ENCODE assay signal across 7 mouse cellular contexts in the genomic region with DNA sequence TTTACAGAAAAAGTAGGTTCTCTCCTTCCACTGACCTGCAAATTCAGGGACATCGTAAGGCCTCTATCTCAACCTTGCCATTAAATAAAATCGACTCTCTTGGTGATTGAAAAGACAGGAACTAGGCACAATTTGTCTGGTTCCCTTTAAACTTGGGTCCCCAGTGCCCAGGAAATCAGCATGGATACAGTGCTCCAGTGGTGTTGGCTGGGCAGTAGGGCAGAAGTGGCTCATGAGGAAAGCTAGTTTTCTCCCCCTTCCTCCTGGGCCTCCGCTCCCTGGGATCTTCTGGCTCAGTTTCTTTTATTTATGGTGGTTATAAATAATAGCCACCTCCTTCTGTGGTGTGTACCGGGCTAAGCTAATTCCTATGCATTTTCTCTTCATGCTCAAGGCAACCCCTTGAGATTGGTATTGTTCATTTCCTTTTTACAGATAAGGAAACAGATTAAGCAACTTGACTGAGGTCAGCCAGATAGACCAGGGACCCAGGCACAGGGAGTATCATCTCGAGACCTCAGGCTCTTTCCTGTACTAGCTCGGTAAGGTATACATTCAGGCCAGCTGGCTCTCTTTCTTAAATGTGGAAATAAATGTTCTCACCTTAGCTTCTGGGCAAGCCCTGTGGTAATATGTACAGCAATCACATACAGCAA. TPM values are rescaled to one million over a fixed set of nuclear protein-coding genes. Genes with fewer than 3 reads are reported as not detected.
DNase-seq lines count a peak whose midpoint lies in the region; ATAC-seq and TF ChIP-seq lines count a peak whose summit lies in the region.

TSS of gene Tmem253 (plus strand) at position 214 of the 656 bp plus-strand sequence.

- no peak for DNase-seq in lung, adult 2 months
- DNase-seq in lung, postnatal 14 days = no peak
- DNase-seq in frontal cortex, postnatal 36 days (ENCODE audit: low spot score in 2 of 2) = no peak

- no peak for TF ChIP-seq POLR2A in lung, adult 2 months (IDR thresholded peaks at IDR 0.05; ENCODE audit: borderline replicate concordance, extremely low read depth, low read depth, low read length)

- 14% methylated on average over 6 of the region's 6 CpGs for WGBS in lung, adult 2 months
- WGBS in embryonic facial prominence, embryonic 15.5 days = 35% methylated on average over 6 of the region's 6 CpGs
- 14% methylated on average over 6 of the region's 6 CpGs for WGBS in intestine, embryonic 16.5 days
- 15% methylated on average over 6 of the region's 6 CpGs for WGBS in neural tube, embryonic 14.5 days

- H3K27me3 ChIP-seq in embryonic facial prominence, embryonic 15.5 days = no peaks in the 10 kb centered on the region
- H3K27me3 ChIP-seq in intestine, embryonic 16.5 days (replicated peaks; ENCODE audit: control insufficient read depth, insufficient read depth, low read length) = no peaks in the 10 kb centered on the region
- no peaks in the 10 kb centered on the region for H3K27me3 ChIP-seq in neural tube, embryonic 14.5 days (ENCODE audit: control insufficient read depth, insufficient read depth, low read length)

- peak within 1 kb of the TSS; percentile 88 for H3K4me3 ChIP-seq in lung, adult 2 months (replicated peaks; ENCODE audit: extremely low read depth, low read depth, low read length)
- H3K4me3 ChIP-seq in embryonic facial prominence, embryonic 15.5 days (replicated peaks) = peak within 1 kb of the TSS; percentile 67
- H3K4me3 ChIP-seq in intestine, embryonic 16.5 days (ENCODE audit: low read length) = peak within 1 kb of the TSS; percentile 69
- peak within 1 kb of the TSS; percentile 58 for H3K4me3 ChIP-seq in neural tube, embryonic 14.5 days (ENCODE audit: low read depth, low read length)

- TF ChIP-seq CTCF in lung, adult 2 months (IDR thresholded peaks at IDR 0.05; ENCODE audit: insufficient read depth, low read length) = no peak

- ATAC-seq in embryonic facial prominence, embryonic 15.5 days (ENCODE audit: insufficient number of reproducible peaks, low FRiP score, low TSS enrichment, low read depth) = no peak
- ATAC-seq in intestine, embryonic 16.5 days = no peak
- no peak for ATAC-seq in neural tube, embryonic 14.5 days (ENCODE audit: low read depth)
- ATAC-seq in megakaryocyte-erythroid progenitor cell, adult 5-6 weeks (replicated peaks; ENCODE audit: low FRiP score, low TSS enrichment, poor library complexity, severe bottlenecking) = no peak

- H3K9ac ChIP-seq in embryonic facial prominence, embryonic 15.5 days = peak within 1 kb of the TSS; percentile 53
- H3K9ac ChIP-seq in intestine, embryonic 16.5 days (ENCODE audit: low read depth, low read length) = peak within 1 kb of the TSS; percentile 80
- peak within 1 kb of the TSS; percentile 95 for H3K9ac ChIP-seq in neural tube, embryonic 14.5 days (replicated peaks; ENCODE audit: low read depth, low read length)

- H3K4me2 ChIP-seq in embryonic facial prominence, embryonic 15.5 days (replicated peaks) = peak within 1 kb of the TSS; percentile 61
- H3K4me2 ChIP-seq in intestine, embryonic 16.5 days (ENCODE audit: low read depth, low read length) = peak within 1 kb of the TSS; percentile 83
- H3K4me2 ChIP-seq in neural tube, embryonic 14.5 days (ENCODE audit: low read depth, low read length) = peak within 1 kb of the TSS; percentile 68

- no peaks in the 10 kb centered on the region for H3K9me3 ChIP-seq in embryonic facial prominence, embryonic 15.5 days (replicated peaks)
- H3K9me3 ChIP-seq in intestine, embryonic 16.5 days (ENCODE audit: control insufficient read depth, low read length) = no peaks in the 10 kb centered on the region
- H3K9me3 ChIP-seq in neural tube, embryonic 14.5 days (ENCODE audit: control insufficient read depth, low read length) = no peaks in the 10 kb centered on the region

- H3K36me3 ChIP-seq in embryonic facial prominence, embryonic 15.5 days = no peaks in the 10 kb centered on the region
- H3K36me3 ChIP-seq in intestine, embryonic 16.5 days (ENCODE audit: control insufficient read depth, insufficient read depth, low read length) = no peaks in the 10 kb centered on the region
- H3K36me3 ChIP-seq in neural tube, embryonic 14.5 days (ENCODE audit: control insufficient read depth, insufficient read depth, low read length) = no peaks in the 10 kb centered on the region

- peaks cover 11% of the 10 kb centered on the region for H3K4me1 ChIP-seq in lung, adult 2 months (ENCODE audit: control insufficient read depth, insufficient read depth, low read length)
- peaks cover 42% of the 10 kb centered on the region for H3K4me1 ChIP-seq in embryonic facial prominence, embryonic 15.5 days
- peaks cover 31% of the 10 kb centered on the region for H3K4me1 ChIP-seq in intestine, embryonic 16.5 days (ENCODE audit: control insufficient read depth, insufficient read depth, low read length)
- H3K4me1 ChIP-seq in neural tube, embryonic 14.5 days (ENCODE audit: control insufficient read depth, insufficient read depth, low read length) = peaks cover 52% of the 10 kb centered on the region

- peak within 1 kb of the TSS; percentile 91 for H3K27ac ChIP-seq in embryonic facial prominence, embryonic 15.5 days (replicated peaks)
- peak within 1 kb of the TSS; percentile 95 for H3K27ac ChIP-seq in intestine, embryonic 16.5 days (ENCODE audit: low read length)
- H3K27ac ChIP-seq in neural tube, embryonic 14.5 days (ENCODE audit: low read depth, low read length) = peak within 1 kb of the TSS; percentile 96

RNA-seq across cellular contexts. Expression of gene Tmem253, which starts in this region (rescaled TPM):
- polyA plus RNA-seq in lung, adult 2 months (2012; rRNA removed) = 0.58 and 0.69 TPM in 2 replicates
- 0.53 and 0.60 TPM in 2 replicates for polyA plus RNA-seq in embryonic facial prominence, embryonic 15.5 days (2015; fragmentation: Nextera tagmentation; extraction: Ambion mirVana)
- polyA plus RNA-seq in intestine, embryonic 16.5 days (2015; fragmentation: Nextera tagmentation; extraction: Ambion mirVana) = 99.0 and 118 TPM in 2 replicates
- polyA plus RNA-seq in neural tube, embryonic 14.5 days (2014; fragmentation: Nextera tagmentation; extraction: Ambion mirVana) = 0.47 and 0.66 TPM in 2 replicates
- total RNA-seq in megakaryocyte-erythroid progenitor cell, adult 5-6 weeks (2014; fragmentation: Nextera tagmentation) = not detected in 2 replicates
- total RNA-seq in megakaryocyte-erythroid progenitor cell, adult 5-6 weeks (2017) = not detected in 2 replicates

Comparison
In these comparisons a context has a peak if more than half of its experiments do, and no peak if none do; other contexts are left out.
1. RNA of gene Tmem253 (polyA plus RNA-seq): 99.0 to 118 TPM in intestine, embryonic 16.5 days; 0.53 to 0.60 TPM in embryonic facial prominence, embryonic 15.5 days, 0.58 to 0.69 TPM in lung, adult 2 months and 0.47 to 0.66 TPM in neural tube, embryonic 14.5 days; every median in the first group is over 10 times any median in the second.
2. Peak in every context shown above with its lines, with median percentiles within 50 percentile points of each other: H3K4me3 ChIP-seq, H3K27ac ChIP-seq, H3K4me2 ChIP-seq and H3K9ac ChIP-seq.